Mouse (Mus musculus) ES-E14 (cell line): ENCODE measurements around the gene Fam50a.
A peak's percentile ranks its signal among the peaks of the same experiment; 100 is the strongest.

Experiments used
- HCFC1 ChIP-seq: IDR thresholded peaks from 2 replicates; pipeline ENCODE4 v1.6.1; 2012; ENCODE audit warnings: low read length, inconsistent platforms, borderline replicate concordance; ENCODE audit not compliant: insufficient read depth
- MAFK ChIP-seq: IDR thresholded peaks from 2 replicates; pipeline ENCODE4 v1.6.1; 2014; ENCODE audit warnings: mild to moderate bottlenecking, low read depth, low read length, inconsistent platforms; ENCODE audit not compliant: insufficient read depth
- ZC3H11A ChIP-seq: IDR thresholded peaks from 2 replicates; pipeline ENCODE4 v1.6.1; 2012; ENCODE audit warnings: low read depth, mild to moderate bottlenecking, inconsistent platforms, low read length, borderline replicate concordance

DNA sequence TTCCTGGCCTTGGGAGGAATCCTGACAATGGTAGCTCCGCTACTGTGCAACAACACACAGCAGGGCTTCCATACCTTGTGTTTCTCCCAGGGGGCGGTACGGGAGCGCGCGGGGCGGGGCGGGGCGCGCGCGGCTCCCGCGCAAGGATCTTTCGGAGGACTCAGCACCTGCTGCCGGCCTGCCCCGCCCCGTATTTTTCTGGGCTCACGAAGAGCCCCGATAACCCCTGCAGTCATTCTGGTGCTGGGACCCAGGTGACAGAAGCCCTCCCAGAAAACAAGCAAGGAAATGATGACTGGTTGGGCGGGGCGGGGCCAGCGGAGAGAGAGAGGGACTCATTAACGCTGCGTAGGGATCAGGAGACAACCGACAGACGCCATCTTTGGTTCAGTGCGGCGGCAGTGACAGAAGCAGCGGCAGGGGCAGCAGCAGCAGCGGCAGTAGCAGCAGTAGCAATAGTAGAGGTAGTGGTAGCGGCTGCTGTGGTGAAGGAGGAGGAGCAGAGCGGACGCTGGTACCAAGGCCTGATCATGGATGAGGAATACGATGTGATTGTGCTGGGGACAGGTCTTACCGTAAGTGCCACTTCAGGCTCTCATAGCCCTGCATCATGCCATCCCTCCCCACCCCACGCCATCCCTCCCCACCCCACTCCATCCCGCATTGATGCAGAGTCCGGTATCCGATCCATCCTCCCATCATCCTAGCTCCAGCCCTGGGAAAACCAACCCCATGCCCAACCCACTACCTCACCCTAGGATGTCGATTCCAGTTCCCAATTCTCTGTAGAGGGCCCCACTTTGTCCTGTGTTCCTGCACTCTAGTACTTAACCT, 7.7 kb upstream of the Fam50a start, which contains the start of gene Gdi1:
- TF ChIP-seq MAFK (no peak), HCFC1 (0 out of 2 replicates have a peak, but pooled peaks have one; percentile 48), ZC3H11A (no peak)
